ENCODE assay signal across 34 mouse cellular contexts in genomic region chr9:106755776-106756175, GRCm38 (mm10).
"Had no signal": no experiment of that assay in that cellular context is flagged by ENCODE, and none has a peak within 500 bp of the region (broad histone marks: within the 10 kb centered on the region; RNA-seq: fewer than 3 reads in every experiment).

No protein-coding gene starts in this region.

- H3K9me3 ChIP-seq: heart, embryonic 10.5 days; heart, embryonic 12.5 days; heart, embryonic 13.5 days; heart, embryonic 15.5 days; hindbrain, embryonic 10.5 days; hindbrain, embryonic 12.5 days; hindbrain, embryonic 13.5 days; hindbrain, embryonic 15.5 days; intestine, embryonic 15.5 days; kidney, embryonic 15.5 days had no signal

- H3K4me2 ChIP-seq: heart, embryonic 11.5 days; heart, embryonic 12.5 days; heart, embryonic 13.5 days; heart, embryonic 15.5 days; hindbrain, embryonic 12.5 days; hindbrain, embryonic 13.5 days; hindbrain, embryonic 14.5 days; hindbrain, embryonic 15.5 days; intestine, embryonic 15.5 days; kidney, embryonic 15.5 days had no signal

- DNase-seq: heart, postnatal 10 days; heart, postnatal 14 days; heart, postnatal 36 days; kidney, adult 11 months; kidney, adult 18-20 months; kidney, adult 2 months; kidney, adult 8-10 months; kidney, adult 9 months; kidney, postnatal 10 days; kidney, postnatal 14 days; kidney, postnatal 25 days; kidney, postnatal 36 days; kidney, postnatal 4 days; layer of hippocampus, adult 9-11 months; layer of hippocampus, postnatal 36 days had no signal

- H3K9ac ChIP-seq: heart, embryonic 12.5 days; heart, embryonic 13.5 days; heart, embryonic 15.5 days; hindbrain, embryonic 12.5 days; hindbrain, embryonic 13.5 days; hindbrain, embryonic 14.5 days; hindbrain, embryonic 15.5 days; intestine, embryonic 15.5 days; kidney, embryonic 15.5 days had no signal

- H3K4me3 ChIP-seq: heart, embryonic 10.5 days; heart, embryonic 12.5 days; heart, embryonic 13.5 days; heart, embryonic 15.5 days; hindbrain, embryonic 10.5 days; hindbrain, embryonic 12.5 days; hindbrain, embryonic 13.5 days; hindbrain, embryonic 15.5 days; intestine, embryonic 15.5 days; kidney, embryonic 15.5 days; layer of hippocampus, adult 2 months had no signal

- ATAC-seq: hindbrain, embryonic 16.5 days; hindbrain, postnatal 0 days; inflammation-experienced regulatory T-cells, adult 6 months; intestine, embryonic 15.5 days; intestine, embryonic 16.5 days; intestine, postnatal 0 days had no signal

- H3K36me3 ChIP-seq: heart, embryonic 15.5 days; hindbrain, embryonic 15.5 days had no signal

- H3K4me1 ChIP-seq: hindbrain, embryonic 10.5 days; hindbrain, embryonic 12.5 days; hindbrain, embryonic 13.5 days; hindbrain, embryonic 15.5 days; intestine, embryonic 15.5 days; kidney, embryonic 15.5 days had no signal

- H3K27me3 ChIP-seq: heart, embryonic 12.5 days; heart, embryonic 13.5 days; heart, embryonic 15.5 days; hindbrain, embryonic 12.5 days; hindbrain, embryonic 13.5 days; hindbrain, embryonic 15.5 days; intestine, embryonic 15.5 days; kidney, embryonic 15.5 days had no signal

- H3K27ac ChIP-seq: heart, embryonic 10.5 days; heart, embryonic 13.5 days; heart, embryonic 15.5 days; hindbrain, embryonic 10.5 days; hindbrain, embryonic 12.5 days; hindbrain, embryonic 13.5 days; hindbrain, embryonic 14.5 days; hindbrain, embryonic 15.5 days; hindbrain, postnatal 0 days; intestine, embryonic 15.5 days; kidney, embryonic 15.5 days; kidney, postnatal 0 days; layer of hippocampus, adult 2 months had no signal
